Mouse (Mus musculus): ENCODE results near the gene Dennd5b.
"Not testable (repeated sequence)": the region's sequence is repeated elsewhere in the genome, so short reads cannot be mapped to it uniquely, and the experiment has no call there.

Gene Dennd5b

GRCm38 (mm10) chr6:148946881-148947405 is 154.5 kb downstream of the Dennd5b start:
- DNase-seq (ENCODE audit: extremely low spot score), result peak; percentile 42

- peak; percentile 99 for DNase-seq (ENCODE audit: extremely low spot score)
Observed at GRCm38 (mm10) chr6:148946409-148946742, 155.1 kb downstream of the Dennd5b start, which contains the start of gene Sinhcaf. TSS of gene Sinhcaf (minus strand) at chr6:148946467.

GRCm38 (mm10) chr6:148945509-148946408 is 155.7 kb downstream of the Dennd5b start:
- DNase-seq (ENCODE audit: extremely low spot score), result peak; percentile 71

- peak; percentile 80 for DNase-seq (ENCODE audit: extremely low spot score)
Observed at GRCm38 (mm10) chr6:148944767-148945508, 156.5 kb downstream of the Dennd5b start.

- DNase-seq (ENCODE audit: extremely low spot score), result no peak
Observed at GRCm38 (mm10) chr6:148944344-148944766, 157.1 kb downstream of the Dennd5b start.

GRCm38 (mm10) chr6:148943695-148944094 is 157.8 kb downstream of the Dennd5b start:
- no peak for DNase-seq (ENCODE audit: extremely low spot score)

- DNase-seq (ENCODE audit: extremely low spot score), result no peak
Observed at GRCm38 (mm10) chr6:148942406-148942805, 159.1 kb downstream of the Dennd5b start.

- no peak for DNase-seq (ENCODE audit: extremely low spot score)
Observed at GRCm38 (mm10) chr6:148941880-148942279, 159.6 kb downstream of the Dennd5b start.

GRCm38 (mm10) chr6:148940383-148940782 is 161.1 kb downstream of the Dennd5b start:
- not testable (repeated sequence) for DNase-seq (ENCODE audit: extremely low spot score)
